Mouse (Mus musculus) lung, embryonic 14.5 days (tissue): Measurements from ENCODE around the gene Snx1. TPM values are rescaled to one million over a fixed set of nuclear protein-coding genes. Genes with fewer than 3 reads are reported as not detected.

ENCODE experiments used
- ATAC-seq: fragments of 200-750 bp; cut with Nextera tagmentation; 2 replicates; pipeline ENCODE4 v1.8.0; 2017; ENCODE audit warnings: mild to moderate bottlenecking, moderate TSS enrichment, moderate library complexity; ENCODE audit not compliant: insufficient read depth
- DNase-seq: peaks from one replicate; pipeline ENCODE4 v3.0.0-alpha.2; 2015
- H3K27ac ChIP-seq: fragments of 300-500 bp; sonication (generic); 2 replicates; pipeline ENCODE4 v1.5.1; 2014; ENCODE audit warnings: low read depth, mild to moderate bottlenecking, moderate library complexity
- H3K27me3 ChIP-seq: fragments of 300-500 bp; sonication (generic); 2 replicates; pipeline ENCODE4 v1.6.1; 2014; ENCODE audit warnings: low read length, control low read depth; ENCODE audit not compliant: insufficient read depth
- H3K36me3 ChIP-seq: fragments of 300-500 bp; sonication (generic); 2 replicates; pipeline ENCODE4 v1.6.1; 2014; ENCODE audit warnings: control low read depth; ENCODE audit not compliant: insufficient read depth
- H3K4me1 ChIP-seq: fragments of 300-500 bp; sonication (generic); 2 replicates; pipeline ENCODE4 v1.6.1; 2014; ENCODE audit warnings: antibody characterized with exemption, control low read depth; ENCODE audit not compliant: insufficient read depth
- H3K4me2 ChIP-seq: fragments of 300-500 bp; sonication (generic); 2 replicates; pipeline ENCODE4 v1.6.1; 2014; ENCODE audit warnings: mild to moderate bottlenecking
- H3K4me3 ChIP-seq: fragments of 300-500 bp; sonication (generic); 2 replicates; pipeline ENCODE4 v1.5.1; 2014; ENCODE audit warnings: low read depth, low read length
- H3K9ac ChIP-seq: fragments of 300-500 bp; sonication (generic); 2 replicates; pipeline ENCODE4 v1.6.1; 2014
- H3K9me3 ChIP-seq: fragments of 300-500 bp; sonication (generic); 2 replicates; pipeline ENCODE4 v1.6.1; 2016; ENCODE audit warnings: low read depth, low read length, control low read depth
- CTCF ChIP-seq: IDR thresholded peaks from 2 replicates; pipeline ENCODE4 v1.5.1; 2016; ENCODE audit warnings: antibody characterized with exemption, low read depth
- WGBS: fragments of 180-500 bp; shearing (Covaris S2); extraction: QIAGEN DNeasy Blood & Tissue Kit; methylation state at CpG from one replicate; pipeline ENCODE4 v1.1.7; 2014; 5-methylcytosine and 5-hydroxymethylcytosine counted together
- polyA plus RNA-seq: library from polyadenylated mRNA; unstranded; fragments of >200 nt; fragmentation: Nextera tagmentation; extraction: Ambion mirVana; gene quantifications from 2 replicates; pipeline ENCODE4 v1.2.1, GENCODE M21; 2014

Gene Snx1
- polyA plus RNA-seq, 1 experiment from 2014 or later: 116 TPM

DNA sequence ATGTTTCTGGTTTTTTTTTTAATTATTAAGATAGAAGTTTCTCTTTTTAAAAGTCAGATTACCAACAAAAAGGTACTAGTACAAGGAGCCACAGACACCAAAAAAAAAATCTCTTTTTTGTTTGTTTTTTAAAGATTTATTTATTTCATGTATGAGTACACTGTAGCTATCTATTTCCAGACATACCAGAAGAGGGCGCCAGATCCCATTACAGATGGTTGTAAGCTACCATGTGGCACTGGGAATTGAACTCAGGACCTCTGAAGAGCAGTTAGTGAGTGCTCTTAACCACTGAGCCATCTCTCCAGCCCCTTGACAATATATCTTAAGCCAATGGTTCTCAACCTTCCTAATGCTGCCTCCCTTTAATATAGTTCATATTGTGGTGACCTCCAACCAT, 72.8 kb downstream of the Snx1 start:
- H3K4me2 ChIP-seq: no peak overlapping the region
- H3K9ac ChIP-seq: no peak overlapping the region
- ATAC-seq (no peak), DNase-seq (no peak)
- H3K9me3 ChIP-seq: no peaks in the 10 kb centered on the region
- no peaks in the 10 kb centered on the region for H3K36me3 ChIP-seq
- 0 out of 2 replicates have a peak, but pooled peaks have one; percentile 19 for TF ChIP-seq CTCF
- no peaks in the 10 kb centered on the region for H3K4me1 ChIP-seq
- no peak overlapping the region for H3K27ac ChIP-seq
- no peaks in the 10 kb centered on the region for H3K27me3 ChIP-seq
- no peak overlapping the region for H3K4me3 ChIP-seq
- 33% methylated on average over 1 of the region's 1 CpGs for WGBS

DNA sequence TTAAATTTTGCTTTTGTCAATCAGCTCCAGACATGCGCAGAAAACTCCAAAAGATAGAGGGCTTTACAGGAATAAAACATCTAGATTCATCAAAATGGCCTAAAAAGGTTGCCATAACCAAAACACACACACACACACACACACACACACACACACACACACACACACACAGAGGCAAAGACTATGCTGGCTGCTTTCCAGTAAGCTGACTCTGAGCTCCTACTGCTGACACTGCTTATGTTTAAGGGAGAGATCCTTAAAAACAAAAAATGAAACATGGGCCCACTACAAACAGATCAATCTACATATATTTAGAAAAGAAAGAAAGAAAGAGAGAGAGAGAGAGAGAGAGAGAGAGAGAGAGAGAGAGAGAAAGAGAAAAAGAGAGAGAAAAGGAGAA, 73.7 kb downstream of the Snx1 start:
- no peak for TF ChIP-seq CTCF
- Histone ChIP-seq H3K27me3 (no peaks in the 10 kb centered on the region), H3K4me3 (no peak overlapping the region), H3K4me1 (no peaks in the 10 kb centered on the region), H3K36me3 (no peaks in the 10 kb centered on the region), H3K9me3 (no peaks in the 10 kb centered on the region), H3K27ac (no peak overlapping the region), H3K9ac (no peak overlapping the region), H3K4me2 (no peak overlapping the region)
- 92% methylated on average over 1 of the region's 1 CpGs for WGBS
- ATAC-seq: no peak
- DNase-seq: peak; percentile 54

GRCm38 (mm10) chr9:66051493-66051892, 74.9 kb downstream of the Snx1 start:
- Histone ChIP-seq H3K27ac (no peak overlapping the region), H3K4me2 (no peak overlapping the region), H3K9me3 (no peaks in the 10 kb centered on the region), H3K9ac (no peak overlapping the region), H3K36me3 (no peaks in the 10 kb centered on the region), H3K27me3 (no peaks in the 10 kb centered on the region), H3K4me3 (no peak overlapping the region), H3K4me1 (no peaks in the 10 kb centered on the region)
- TF ChIP-seq CTCF: no peak
- DNase-seq (peak; percentile 32), ATAC-seq (no peak)
- WGBS: 44% methylated on average over 4 of the region's 4 CpGs

- Histone ChIP-seq H3K4me2 (no peak overlapping the region), H3K27me3 (no peaks in the 10 kb centered on the region), H3K4me3 (no peak overlapping the region), H3K4me1 (no peaks in the 10 kb centered on the region), H3K9ac (no peak overlapping the region), H3K9me3 (no peaks in the 10 kb centered on the region), H3K27ac (0 out of 2 replicates have a peak overlapping the region, but pooled peaks have one; percentile 2), H3K36me3 (no peaks in the 10 kb centered on the region)
- ATAC-seq (no peak), DNase-seq (no peak)
- TF ChIP-seq CTCF: peak; percentile 22; the same call in 1 of the 2 replicates
- WGBS: 62% methylated on average over 6 of the region's 6 CpGs
These were observed 76.3 kb downstream of the Snx1 start for GRCm38 (mm10) chr9:66049931-66050601.

- H3K27ac ChIP-seq: no peak overlapping the region
- no peak for DNase-seq
- 93% methylated on average over 3 of the region's 3 CpGs for whole genome bisulfite sequencing
- no peaks in the 10 kb centered on the region for H3K27me3 ChIP-seq
- no peak for TF ChIP-seq CTCF
- H3K9ac ChIP-seq: no peak overlapping the region
- H3K4me2 ChIP-seq: no peak overlapping the region
- no peaks in the 10 kb centered on the region for H3K4me1 ChIP-seq
- H3K36me3 ChIP-seq: peaks cover 21% of the 10 kb centered on the region; the same call in 1 of the 2 replicates
- ATAC-seq: no peak
- no peaks in the 10 kb centered on the region for H3K9me3 ChIP-seq
- no peak overlapping the region for H3K4me3 ChIP-seq
These were observed 83.1 kb downstream of the Snx1 start for GRCm38 (mm10) chr9:66043241-66043640.

- H3K36me3 ChIP-seq: peaks cover 24% of the 10 kb centered on the region; the same call in 1 of the 2 replicates
- 46% methylated on average over 4 of the region's 4 CpGs for WGBS
These were observed 84.1 kb downstream of the Snx1 start for GRCm38 (mm10) chr9:66042331-66042730.

DNA sequence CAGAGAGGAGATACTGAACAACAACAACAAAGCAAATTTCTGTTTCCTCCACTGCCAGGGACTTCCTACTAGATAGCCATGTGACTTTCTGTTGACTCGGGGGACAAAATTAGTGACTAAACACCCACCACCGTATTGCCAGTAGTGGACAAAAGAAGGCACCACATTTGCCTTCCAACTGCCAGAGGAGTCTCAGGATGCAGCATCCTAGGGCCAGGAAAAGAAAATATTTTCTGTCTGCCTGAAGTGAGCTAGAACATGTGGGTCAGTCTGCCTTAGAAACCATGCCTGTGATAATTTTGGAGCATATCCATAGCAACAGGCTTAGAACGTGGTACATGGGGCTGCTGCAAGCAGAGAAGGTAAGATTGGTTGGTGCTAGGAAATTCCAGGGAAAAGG, 85.6 kb downstream of the Snx1 start:
- Histone ChIP-seq H3K4me3 (no peak overlapping the region), H3K9me3 (no peaks in the 10 kb centered on the region), H3K4me2 (no peak overlapping the region), H3K4me1 (no peaks in the 10 kb centered on the region), H3K9ac (no peak overlapping the region), H3K36me3 (peaks cover 27% of the 10 kb centered on the region; the same call in 1 of the 2 replicates), H3K27ac (no peak overlapping the region), H3K27me3 (no peaks in the 10 kb centered on the region)
- ATAC-seq (no peak), DNase-seq (no peak)
- no peak for TF ChIP-seq CTCF
- WGBS: 76% methylated on average over 3 of the region's 3 CpGs

More at GRCm38 (mm10) chr9:66042331-66042730, 84.1 kb downstream of the Snx1 start:
- Histone ChIP-seq H3K4me2 (no peak overlapping the region), H3K27ac (no peak overlapping the region), H3K9me3 (no peaks in the 10 kb centered on the region), H3K4me3 (no peak overlapping the region), H3K27me3 (no peaks in the 10 kb centered on the region), H3K4me1 (no peaks in the 10 kb centered on the region), H3K9ac (no peak overlapping the region)
- no peak for DNase-seq
- TF ChIP-seq CTCF: no peak
- ATAC-seq: no peak
